Mouse (Mus musculus): ENCODE results near the gene Cgnl1. TPM values are rescaled to one million over a fixed set of nuclear protein-coding genes. Genes with fewer than 3 reads are reported as not detected.
A peak's percentile ranks its signal among the peaks of the same experiment; 100 is the strongest.

Gene Cgnl1
- polyA plus RNA-seq, 1 experiment from 2014 or later = 25.3 TPM

GRCm38 (mm10) chr9:71695133-71695532 is 76.3 kb downstream of the Cgnl1 start:
- Histone ChIP-seq H3K36me3 (ENCODE audit: control insufficient read depth, insufficient read depth) (no peaks in the 10 kb centered on the region), H3K9ac (ENCODE audit: low read length) (no peak overlapping the region), H3K27me3 (ENCODE audit: control insufficient read depth, insufficient read depth, low read length) (no peaks in the 10 kb centered on the region), H3K27ac (ENCODE audit: low read length) (peak overlapping the region; percentile 28; the same call in 1 of the 2 replicates), H3K4me2 (ENCODE audit: low read depth, low read length) (no peak overlapping the region), H3K4me1 (ENCODE audit: control insufficient read depth, insufficient read depth, low read length) (peaks cover 24% of the 10 kb centered on the region), H3K9me3 (replicated peaks; ENCODE audit: control insufficient read depth, low read length) (no peaks in the 10 kb centered on the region), H3K4me3 (ENCODE audit: low read length) (no peak overlapping the region)
- WGBS = 74% methylated on average over 3 of the region's 3 CpGs
- no peak for ATAC-seq (replicated peaks; ENCODE audit: extremely low read depth, insufficient read depth, low FRiP score)

DNA sequence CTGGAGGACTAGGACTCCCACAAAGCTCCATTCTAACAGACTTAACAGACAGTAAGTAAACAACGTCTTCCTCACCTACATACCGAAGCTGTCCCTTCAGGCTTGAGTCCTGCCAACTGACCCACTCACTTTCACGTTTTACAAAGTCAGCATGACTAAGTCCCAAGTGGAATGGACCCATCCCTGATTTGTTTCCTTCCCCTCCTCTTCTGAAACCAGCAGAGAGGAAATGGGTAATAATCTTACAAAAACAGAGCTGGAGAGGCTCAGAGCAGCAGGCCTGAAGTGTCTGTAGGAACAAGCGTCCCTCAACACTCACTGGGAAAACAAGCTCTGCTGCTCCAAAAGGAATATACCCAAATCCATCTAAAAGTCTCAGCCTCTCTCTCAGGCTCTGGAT is 77.2 kb downstream of the Cgnl1 start:
- H3K4me1 ChIP-seq (ENCODE audit: control insufficient read depth, insufficient read depth, low read length) = peaks cover 29% of the 10 kb centered on the region
- no peak; the same call in 1 of the 2 replicates for ATAC-seq (replicated peaks; ENCODE audit: extremely low read depth, insufficient read depth, low FRiP score)
- no peak overlapping the region for H3K9ac ChIP-seq (ENCODE audit: low read length)
- H3K4me3 ChIP-seq (ENCODE audit: low read length) = no peak overlapping the region
- peak overlapping the region; percentile 28 for H3K27ac ChIP-seq (ENCODE audit: low read length)
- no peaks in the 10 kb centered on the region for H3K36me3 ChIP-seq (ENCODE audit: control insufficient read depth, insufficient read depth)
- H3K4me2 ChIP-seq (ENCODE audit: low read depth, low read length) = no peak overlapping the region
- WGBS = 44% methylated on average over 4 of the region's 4 CpGs
- H3K27me3 ChIP-seq (ENCODE audit: control insufficient read depth, insufficient read depth, low read length) = no peaks in the 10 kb centered on the region
- no peaks in the 10 kb centered on the region for H3K9me3 ChIP-seq (replicated peaks; ENCODE audit: control insufficient read depth, low read length)

GRCm38 (mm10) chr9:71693771-71694170 is 77.6 kb downstream of the Cgnl1 start:
- Histone ChIP-seq H3K27ac (ENCODE audit: low read length) (peak overlapping the region; percentile 2), H3K4me3 (ENCODE audit: low read length) (no peak overlapping the region), H3K4me2 (ENCODE audit: low read depth, low read length) (no peak overlapping the region), H3K9ac (ENCODE audit: low read length) (no peak overlapping the region), H3K9me3 (replicated peaks; ENCODE audit: control insufficient read depth, low read length) (no peaks in the 10 kb centered on the region), H3K27me3 (ENCODE audit: control insufficient read depth, insufficient read depth, low read length) (no peaks in the 10 kb centered on the region), H3K36me3 (ENCODE audit: control insufficient read depth, insufficient read depth) (no peaks in the 10 kb centered on the region), H3K4me1 (ENCODE audit: control insufficient read depth, insufficient read depth, low read length) (peaks cover 29% of the 10 kb centered on the region)
- ATAC-seq (replicated peaks; ENCODE audit: extremely low read depth, insufficient read depth, low FRiP score) = no peak
- 52% methylated on average over 4 of the region's 4 CpGs for WGBS

DNA sequence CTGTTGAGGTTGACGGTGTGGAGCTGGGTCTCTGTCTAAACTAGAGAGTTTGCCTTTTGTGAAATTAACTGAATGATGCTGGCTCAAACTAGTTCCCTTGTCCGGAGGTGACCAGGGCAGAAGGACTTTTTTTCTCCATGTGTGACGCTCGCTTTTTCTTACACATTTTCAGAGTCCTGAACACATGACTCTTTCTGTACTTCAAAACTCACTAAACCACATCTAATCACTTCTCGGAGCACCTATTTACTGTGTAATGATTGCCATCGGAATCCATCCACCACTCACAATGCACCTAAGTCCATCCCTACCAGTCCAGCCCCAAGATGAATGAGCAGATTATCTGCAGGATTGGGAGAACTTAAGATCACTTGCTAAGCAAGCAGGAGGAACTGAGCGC is 79.2 kb downstream of the Cgnl1 start:
- H3K36me3 ChIP-seq (ENCODE audit: control insufficient read depth, insufficient read depth) = no peaks in the 10 kb centered on the region
- no peaks in the 10 kb centered on the region for H3K27me3 ChIP-seq (ENCODE audit: control insufficient read depth, insufficient read depth, low read length)
- WGBS = 93% methylated on average over 7 of the region's 7 CpGs
- no peak overlapping the region for H3K4me3 ChIP-seq (ENCODE audit: low read length)
- H3K9ac ChIP-seq (ENCODE audit: low read length) = no peak overlapping the region
- no peak overlapping the region for H3K4me2 ChIP-seq (ENCODE audit: low read depth, low read length)
- no peaks in the 10 kb centered on the region for H3K9me3 ChIP-seq (replicated peaks; ENCODE audit: control insufficient read depth, low read length)
- peaks cover 29% of the 10 kb centered on the region for H3K4me1 ChIP-seq (ENCODE audit: control insufficient read depth, insufficient read depth, low read length)
- no peak for ATAC-seq (replicated peaks; ENCODE audit: extremely low read depth, insufficient read depth, low FRiP score)
- H3K27ac ChIP-seq (ENCODE audit: low read length) = no peak overlapping the region

- Histone ChIP-seq H3K4me1 (ENCODE audit: control insufficient read depth, insufficient read depth, low read length) (peaks cover 15% of the 10 kb centered on the region), H3K36me3 (ENCODE audit: control insufficient read depth, insufficient read depth) (no peaks in the 10 kb centered on the region), H3K27me3 (ENCODE audit: control insufficient read depth, insufficient read depth, low read length) (no peaks in the 10 kb centered on the region), H3K4me2 (ENCODE audit: low read depth, low read length) (no peak overlapping the region), H3K4me3 (ENCODE audit: low read length) (no peak overlapping the region), H3K9me3 (replicated peaks; ENCODE audit: control insufficient read depth, low read length) (no peaks in the 10 kb centered on the region), H3K9ac (ENCODE audit: low read length) (no peak overlapping the region), H3K27ac (ENCODE audit: low read length) (0 out of 2 replicates have a peak overlapping the region, but pooled peaks have one; percentile 20)
- 61% methylated on average over 2 of the region's 2 CpGs for WGBS
- ATAC-seq (replicated peaks; ENCODE audit: extremely low read depth, insufficient read depth, low FRiP score) = no peak
Measured at GRCm38 (mm10) chr9:71689369-71690073, 81.9 kb downstream of the Cgnl1 start.

DNA sequence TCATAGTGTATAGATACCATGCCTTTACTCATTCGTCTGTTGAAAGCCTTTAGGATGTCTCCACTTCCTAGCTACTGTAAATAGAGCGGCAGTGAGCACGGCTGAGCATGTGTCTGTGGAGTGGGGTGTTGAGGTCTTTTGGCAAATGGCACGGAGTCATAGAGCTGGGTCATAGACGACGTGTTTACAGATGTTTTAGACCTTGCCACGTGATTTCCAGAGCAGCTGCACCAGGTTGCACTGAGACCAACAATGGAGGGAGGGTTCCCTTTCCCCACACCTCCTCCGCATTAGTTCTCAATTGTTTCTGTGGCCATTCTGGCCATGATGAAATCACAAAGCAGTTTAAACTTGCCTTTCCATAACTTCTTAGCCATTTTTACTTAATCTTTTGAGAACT is 84.9 kb downstream of the Cgnl1 start:
- H3K9ac ChIP-seq (ENCODE audit: low read length) = no peak overlapping the region
- no peaks in the 10 kb centered on the region for H3K9me3 ChIP-seq (replicated peaks; ENCODE audit: control insufficient read depth, low read length)
- peak; percentile 37; the same call in 1 of the 2 replicates for ATAC-seq (replicated peaks; ENCODE audit: extremely low read depth, insufficient read depth, low FRiP score)
- H3K4me1 ChIP-seq (ENCODE audit: control insufficient read depth, insufficient read depth, low read length) = peaks cover 12% of the 10 kb centered on the region; the same call in 1 of the 2 replicates
- no peak overlapping the region for H3K4me3 ChIP-seq (ENCODE audit: low read length)
- H3K4me2 ChIP-seq (ENCODE audit: low read depth, low read length) = no peak overlapping the region
- H3K27ac ChIP-seq (ENCODE audit: low read length) = peak overlapping the region; percentile 1; the same call in 1 of the 2 replicates
- no peaks in the 10 kb centered on the region for H3K36me3 ChIP-seq (ENCODE audit: control insufficient read depth, insufficient read depth)
- WGBS = 68% methylated on average over 8 of the region's 8 CpGs
- H3K27me3 ChIP-seq (ENCODE audit: control insufficient read depth, insufficient read depth, low read length) = no peaks in the 10 kb centered on the region

- no peak overlapping the region for H3K4me2 ChIP-seq (ENCODE audit: low read depth, low read length)
- 50% methylated on average over 3 of the region's 3 CpGs for WGBS
- no peaks in the 10 kb centered on the region for H3K9me3 ChIP-seq (replicated peaks; ENCODE audit: control insufficient read depth, low read length)
- no peak overlapping the region for H3K4me3 ChIP-seq (ENCODE audit: low read length)
- H3K4me1 ChIP-seq (ENCODE audit: control insufficient read depth, insufficient read depth, low read length) = peaks cover 3% of the 10 kb centered on the region; the same call in 1 of the 2 replicates
- ATAC-seq (replicated peaks; ENCODE audit: extremely low read depth, insufficient read depth, low FRiP score) = no peak
- H3K9ac ChIP-seq (ENCODE audit: low read length) = no peak overlapping the region
- no peak overlapping the region for H3K27ac ChIP-seq (ENCODE audit: low read length)
- no peaks in the 10 kb centered on the region for H3K36me3 ChIP-seq (ENCODE audit: control insufficient read depth, insufficient read depth)
- no peaks in the 10 kb centered on the region for H3K27me3 ChIP-seq (ENCODE audit: control insufficient read depth, insufficient read depth, low read length)
Measured at GRCm38 (mm10) chr9:71684772-71685171, 86.6 kb downstream of the Cgnl1 start.

DNA sequence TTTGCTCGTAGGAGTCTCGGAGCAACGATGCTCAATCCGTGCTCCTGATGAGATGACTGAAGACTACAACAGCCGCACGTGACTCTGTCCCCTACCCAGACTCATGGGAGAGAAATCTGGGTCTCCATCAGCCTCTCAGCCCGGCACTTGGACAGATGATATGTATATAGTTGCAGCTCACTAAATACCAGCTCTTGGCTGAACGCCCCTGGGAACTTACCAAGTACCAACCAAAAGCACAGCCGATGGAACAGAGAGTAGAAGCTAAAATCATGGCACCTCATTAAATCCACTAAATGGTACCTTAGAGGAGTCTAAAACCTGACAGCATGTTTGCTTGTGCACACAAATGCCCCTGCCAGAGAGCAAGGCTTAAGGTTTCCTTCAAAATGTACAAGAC is 91.0 kb downstream of the Cgnl1 start:
- no peak for ATAC-seq (replicated peaks; ENCODE audit: extremely low read depth, insufficient read depth, low FRiP score)
- H3K36me3 ChIP-seq (ENCODE audit: control insufficient read depth, insufficient read depth) = no peaks in the 10 kb centered on the region; the same call in 1 of the 2 replicates
- no peaks in the 10 kb centered on the region for H3K27me3 ChIP-seq (ENCODE audit: control insufficient read depth, insufficient read depth, low read length)
- no peak overlapping the region for H3K27ac ChIP-seq (ENCODE audit: low read length)
- 83% methylated on average over 9 of the region's 9 CpGs for WGBS
- H3K4me1 ChIP-seq (ENCODE audit: control insufficient read depth, insufficient read depth, low read length) = peaks cover 25% of the 10 kb centered on the region
- no peak overlapping the region for H3K9ac ChIP-seq (ENCODE audit: low read length)
- H3K4me2 ChIP-seq (ENCODE audit: low read depth, low read length) = no peak overlapping the region
- H3K9me3 ChIP-seq (replicated peaks; ENCODE audit: control insufficient read depth, low read length) = no peaks in the 10 kb centered on the region
- no peak overlapping the region for H3K4me3 ChIP-seq (ENCODE audit: low read length)

- Histone ChIP-seq H3K9ac (ENCODE audit: low read length) (no peak overlapping the region), H3K4me3 (ENCODE audit: low read length) (no peak overlapping the region), H3K4me2 (ENCODE audit: low read depth, low read length) (no peak overlapping the region), H3K4me1 (ENCODE audit: control insufficient read depth, insufficient read depth, low read length) (peaks cover 29% of the 10 kb centered on the region), H3K27ac (ENCODE audit: low read length) (peak overlapping the region; percentile 59), H3K9me3 (replicated peaks; ENCODE audit: control insufficient read depth, low read length) (no peaks in the 10 kb centered on the region; the same call in 1 of the 2 replicates), H3K36me3 (ENCODE audit: control insufficient read depth, insufficient read depth) (peaks cover 4% of the 10 kb centered on the region; the same call in 1 of the 2 replicates), H3K27me3 (ENCODE audit: control insufficient read depth, insufficient read depth, low read length) (no peaks in the 10 kb centered on the region)
- WGBS = 57% methylated on average over 11 of the region's 11 CpGs
- ATAC-seq (replicated peaks; ENCODE audit: extremely low read depth, insufficient read depth, low FRiP score) = no peak; the same call in 1 of the 2 replicates
Measured at GRCm38 (mm10) chr9:71679103-71679815, 92.1 kb downstream of the Cgnl1 start.
